Mouse (Mus musculus) bone marrow, adult 2 months (tissue): ENCODE measurements around the gene Mup14. TPM values are rescaled to one million over a fixed set of nuclear protein-coding genes. Genes with fewer than 3 reads are reported as not detected.
"Not testable (repeated sequence)": the region's sequence is repeated elsewhere in the genome, so short reads cannot be mapped to it uniquely, and the experiment has no call there.

Experiments
- H3K27ac ChIP-seq: fragments of 200-500 bp; 2 replicates; pipeline ENCODE4 v1.5.1; 2012; ENCODE audit warnings: low read depth, mild to moderate bottlenecking, control low read depth, inconsistent platforms, low read length; ENCODE audit not compliant: control insufficient read depth, poor library complexity, insufficient read depth
- H3K4me1 ChIP-seq: fragments of 200-500 bp; 2 replicates; pipeline ENCODE4 v1.6.1; 2011; ENCODE audit warnings: low read length; ENCODE audit not compliant: control insufficient read depth, insufficient read depth
- H3K4me3 ChIP-seq: fragments of 200-500 bp; replicated peaks from 2 replicates; pipeline ENCODE3; 2011; ENCODE audit warnings: mild to moderate bottlenecking, low read depth, low read length, control low read depth; ENCODE audit not compliant: control insufficient read depth
- WGBS: fragments of 180-500 bp; shearing (Covaris S2); methylation state at CpG from one replicate; pipeline ENCODE4 v1.1.7; 2018; 5-methylcytosine and 5-hydroxymethylcytosine counted together
- polyA plus RNA-seq: library from polyadenylated mRNA; stranded (reverse); fragments of >200 nt; gene quantifications from 2 replicates; pipeline ENCODE4 v1.2.4, GENCODE M21; 2011; ENCODE audit warnings: low replicate concordance; ENCODE audit not compliant: missing spikeins, insufficient read depth, insufficient read length

The Mup14 gene
- 46.1 and 96.9 TPM in 2 replicates for polyA plus RNA-seq

DNA sequence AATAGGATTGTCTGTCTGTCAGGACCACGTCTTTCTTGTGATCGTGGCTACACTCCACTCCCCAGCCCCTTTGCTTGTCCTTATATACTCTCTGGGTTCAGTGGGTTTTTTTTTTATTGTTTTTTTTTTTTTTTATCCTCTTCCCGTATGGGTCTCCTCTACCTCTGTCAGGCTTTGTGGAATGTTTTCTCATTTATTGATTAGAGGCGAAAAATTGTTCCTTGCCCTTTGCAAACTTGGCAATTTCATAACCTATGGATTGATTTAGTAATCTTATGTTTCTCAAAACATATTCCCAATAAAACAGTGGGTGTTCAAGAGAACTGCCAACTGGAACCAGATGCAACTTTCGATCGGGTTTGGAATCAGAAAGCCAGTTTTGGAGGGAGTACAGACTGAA lies at the start of gene Mup14:
TSS of gene Mup14 (minus strand) at position 101 of the 400 bp plus-strand sequence.
- H3K4me1 ChIP-seq, H3K27ac ChIP-seq, H3K4me3 ChIP-seq: not testable (repeated sequence)
- WGBS = 70% methylated on average over 5 of the region's 6 CpGs

DNA sequence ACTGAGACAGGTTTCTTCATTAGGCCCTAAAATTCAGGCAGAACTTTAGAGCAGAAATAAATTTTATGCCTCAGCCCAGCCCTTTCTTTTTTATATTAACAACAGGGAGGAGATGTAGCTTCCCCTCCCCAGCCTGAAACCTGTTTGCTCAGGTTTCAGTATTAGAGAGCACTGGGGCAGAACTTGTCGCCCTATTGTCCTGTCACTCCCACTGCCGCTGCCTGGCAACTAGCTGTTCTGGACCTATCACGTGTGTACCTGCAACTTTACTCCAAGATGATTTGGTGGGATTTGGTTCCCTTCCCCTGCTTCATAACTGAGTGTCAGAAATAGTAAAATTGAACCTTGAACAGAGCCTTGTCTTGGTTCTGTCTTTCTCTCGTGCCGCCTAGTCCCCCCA lies 34.3 kb upstream of the Mup14 start:
- not testable (repeated sequence) for H3K4me3 ChIP-seq, H3K4me1 ChIP-seq, H3K27ac ChIP-seq
- 79% methylated on average over 3 of the region's 5 CpGs for WGBS

Other genes starting within 250 kb of the Mup14 start
- not detected in 2 replicates for gene Mup13, start 75.7 kb downstream of the Mup14 start, polyA plus RNA-seq
- not detected in 2 replicates for gene Mup15, start 135.7 kb upstream of the Mup14 start, polyA plus RNA-seq
- 7.1 and 46.6 TPM in 2 replicates for gene Mup16, start 215.5 kb upstream of the Mup14 start, polyA plus RNA-seq